Mouse (Mus musculus) E14TG2a.4 (cell line): ENCODE measurements around the gene Lsm6.

Source experiments
- CTCF ChIP-seq: conservative IDR thresholded peaks from 2 replicates; pipeline ENCODE4 v1.5.1; 2014; ENCODE audit warnings: low read length
- NANOG ChIP-seq: IDR thresholded peaks from 2 replicates; pipeline ENCODE4 v1.6.1; 2014; ENCODE audit warnings: borderline replicate concordance, low read length, mixed read lengths
- POU5F1 ChIP-seq: IDR thresholded peaks from 2 replicates; pipeline ENCODE4 v1.6.1; 2014; ENCODE audit warnings: low read length, borderline replicate concordance

DNA sequence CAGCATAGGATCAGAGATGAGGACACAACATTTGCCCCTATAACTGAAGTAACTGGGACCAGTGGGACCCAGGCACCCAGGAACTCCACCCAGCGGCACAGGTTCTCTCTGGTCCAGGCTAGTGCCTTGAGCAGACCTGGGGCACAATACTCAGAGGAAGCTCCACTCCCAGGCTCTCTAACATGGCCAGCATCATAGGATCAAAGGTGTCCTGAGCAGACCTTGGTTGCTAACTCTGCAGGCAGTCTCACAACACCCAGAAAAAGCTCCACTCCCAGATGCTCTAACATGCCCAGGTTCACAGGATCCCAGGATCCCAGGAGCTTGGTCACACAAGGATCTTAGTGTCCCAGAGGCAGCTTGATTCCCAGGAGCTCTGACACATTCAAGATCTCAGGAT is 55.4 kb downstream of the Lsm6 start:
- TF ChIP-seq CTCF, result no peak
- TF ChIP-seq POU5F1, result no peak
- TF ChIP-seq NANOG, result no peak
